Mouse (Mus musculus): ENCODE measurements around the gene N4bp2.
"Not testable (repeated sequence)": the region's sequence is repeated elsewhere in the genome, so short reads cannot be mapped to it uniquely, and the experiment has no call there.

The N4bp2 gene

DNA sequence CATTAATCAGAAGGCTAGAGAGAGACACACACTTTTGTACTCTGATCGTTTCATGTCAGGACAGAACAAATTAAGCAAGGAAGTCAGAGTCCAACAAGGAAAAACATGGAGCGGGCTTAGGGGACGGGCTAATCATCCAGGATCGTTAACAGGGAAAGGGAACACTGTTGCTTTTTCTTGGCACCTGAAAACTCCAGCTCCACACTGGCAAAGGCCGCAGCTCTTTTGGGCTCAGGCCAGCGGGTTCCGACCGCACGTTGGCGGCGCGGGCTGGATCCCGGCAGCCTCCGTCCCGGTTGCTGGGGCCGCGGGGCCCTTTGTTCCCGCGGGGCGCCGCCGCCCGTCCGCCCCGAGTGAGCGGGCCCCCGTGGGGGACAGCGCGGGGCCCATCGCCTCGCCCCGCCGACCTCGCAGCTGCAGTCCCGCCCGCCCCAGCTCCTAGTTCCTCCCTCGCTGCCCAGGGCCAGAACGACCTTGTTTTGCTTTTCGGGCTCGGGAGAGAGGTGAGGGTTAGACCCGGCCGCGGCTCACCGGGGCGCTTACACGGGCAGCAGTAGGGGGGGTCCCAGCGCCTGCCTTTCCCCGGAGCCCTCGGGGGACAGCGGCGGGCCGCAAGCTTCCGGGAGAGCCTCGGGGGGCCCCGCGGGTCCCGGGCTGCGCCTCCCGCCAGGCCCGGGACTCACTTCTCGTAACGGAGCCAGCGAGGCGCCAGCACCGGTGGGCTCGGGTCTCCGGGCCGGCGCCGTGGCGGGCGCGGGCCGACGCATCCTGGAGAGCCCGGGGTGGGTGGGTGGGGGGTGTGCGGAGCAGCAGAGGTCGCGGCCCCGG is at the start of gene N4bp2:
N4bp2 (plus strand) TSS at position 434 of the 828 bp plus-strand sequence.
- DNase-seq = peak; percentile 79

DNA sequence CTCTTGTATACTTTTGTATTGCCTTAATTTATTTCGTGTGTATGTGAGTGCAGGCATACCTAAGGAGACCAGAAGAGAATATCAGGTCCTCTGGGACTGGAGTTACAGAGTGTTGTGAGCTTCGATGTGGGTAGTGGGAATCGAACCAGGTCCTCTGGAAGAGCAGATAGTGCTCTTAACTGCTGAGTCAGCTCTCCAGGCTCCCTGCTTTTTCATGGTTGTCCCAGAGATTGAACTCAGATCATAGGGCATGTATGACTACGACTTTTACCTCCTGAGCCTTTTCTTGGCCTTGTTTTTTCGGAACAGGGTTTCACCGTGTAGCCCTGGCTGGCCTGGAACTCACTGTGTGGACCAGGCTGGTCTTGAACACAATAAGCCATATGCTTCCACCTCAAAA is 48.2 kb upstream of the N4bp2 start:
- DNase-seq = no peak

DNA sequence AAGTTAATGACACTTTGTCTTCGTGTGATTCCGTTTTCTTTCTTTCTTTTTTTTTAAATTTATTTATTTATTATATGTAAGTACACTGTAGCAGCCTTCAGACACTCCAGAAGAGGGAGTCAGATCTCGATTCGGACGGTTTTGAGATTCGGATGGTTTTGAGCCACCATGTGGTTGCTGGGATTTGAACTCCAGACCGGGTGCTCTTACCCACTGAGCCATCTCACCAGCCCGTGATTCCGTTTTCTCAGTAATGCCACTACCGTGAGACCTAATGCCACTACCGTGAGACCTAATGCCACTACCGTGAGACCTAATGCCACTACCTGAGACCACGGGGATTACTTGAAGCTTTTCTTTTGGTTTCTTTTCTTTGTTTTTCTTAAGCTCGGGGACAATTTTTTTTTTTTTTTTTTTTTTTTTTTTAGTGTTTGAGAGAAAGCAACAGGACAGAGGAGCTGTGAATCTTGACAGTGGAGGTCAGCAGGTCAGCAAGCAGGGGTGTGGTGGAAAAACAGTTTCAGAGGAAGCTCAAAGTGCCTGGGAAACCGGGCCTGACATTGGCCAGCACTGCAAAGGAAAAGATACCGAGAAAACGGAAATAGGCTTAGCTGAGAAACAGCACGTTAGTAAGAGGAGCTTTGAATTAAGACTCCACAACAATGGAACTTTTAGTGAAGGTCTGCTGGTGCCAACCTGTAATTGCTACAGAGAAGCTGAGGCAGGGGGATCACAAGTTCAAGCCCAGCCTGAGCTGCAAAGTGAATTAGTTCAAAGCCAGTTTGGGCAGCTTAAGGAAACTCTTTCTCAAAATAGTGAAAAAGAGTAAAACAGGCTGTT is 46.0 kb upstream of the N4bp2 start:
- no peak for DNase-seq

DNA sequence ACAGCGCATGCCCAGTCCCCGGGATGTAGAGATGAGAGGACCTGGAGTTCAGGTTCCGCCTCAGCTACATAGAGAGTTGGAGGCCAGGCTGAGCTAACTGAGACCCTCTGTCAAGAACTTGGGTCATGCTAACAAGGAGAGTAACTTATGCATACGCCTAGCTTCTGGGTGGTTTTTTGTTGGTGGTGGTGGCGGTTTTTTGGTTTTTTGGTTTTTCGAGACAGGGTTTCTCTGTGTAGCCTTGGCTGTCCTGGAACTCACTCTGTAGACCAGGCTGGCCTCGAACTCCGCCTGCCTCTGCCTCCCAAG is 45.5 kb upstream of the N4bp2 start:
- not testable (repeated sequence) for DNase-seq

DNA sequence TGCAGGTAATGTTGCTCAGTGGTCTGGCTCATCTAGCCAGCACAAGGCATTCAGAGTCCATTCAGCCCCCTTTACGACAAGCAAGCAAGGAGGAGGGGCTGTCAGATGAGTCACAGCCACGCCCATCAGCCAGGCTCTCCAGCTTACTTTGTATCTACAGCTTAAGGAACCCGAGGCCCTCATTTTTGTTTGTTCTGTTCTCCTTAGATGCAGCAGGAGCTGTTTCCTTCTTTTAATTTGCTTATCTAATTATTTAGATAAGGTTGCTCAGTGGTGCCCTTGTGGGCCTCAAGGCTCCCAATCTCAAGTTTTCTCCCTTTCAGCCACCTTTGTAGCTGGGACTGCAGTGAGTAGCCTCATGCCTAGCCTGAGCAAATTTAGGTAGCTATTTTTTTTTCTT is 45.0 kb upstream of the N4bp2 start:
- DNase-seq = no peak

DNA sequence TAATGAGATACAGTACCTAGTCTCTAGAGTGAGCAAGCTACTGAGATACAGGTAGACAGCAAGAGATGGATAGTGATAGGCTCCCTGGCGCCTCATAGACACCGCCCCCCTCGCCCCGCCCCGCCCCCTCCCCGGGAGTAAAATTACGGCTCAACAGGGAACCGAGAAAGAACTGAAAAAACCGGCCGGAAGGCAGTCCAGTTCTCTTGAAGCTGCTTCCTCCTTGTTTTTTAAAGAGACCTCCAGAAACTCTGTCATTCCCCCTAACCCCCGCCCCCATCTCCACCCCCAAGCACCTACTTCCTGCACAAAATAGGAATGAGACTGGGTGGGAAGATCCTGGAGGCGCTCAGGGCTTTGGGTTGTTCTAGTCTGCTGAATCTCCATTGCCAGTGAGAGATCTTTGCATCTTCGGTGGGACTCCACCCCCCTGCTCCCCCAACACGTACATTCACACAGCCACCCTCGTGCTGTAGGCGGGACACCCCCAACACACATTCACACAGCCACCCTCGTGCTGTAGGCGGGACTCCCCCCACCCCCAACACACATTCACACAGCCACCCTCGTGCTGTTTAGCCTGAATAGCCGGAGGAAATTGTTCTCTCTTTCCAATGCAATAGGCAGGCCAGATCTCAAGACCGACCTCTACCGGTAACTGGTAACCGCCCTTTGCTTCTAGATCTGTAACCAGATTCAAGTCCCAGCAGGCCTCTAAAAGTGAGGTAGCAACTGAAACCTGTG is 38.8 kb upstream of the N4bp2 start:
- peak; percentile 69 for DNase-seq

DNA sequence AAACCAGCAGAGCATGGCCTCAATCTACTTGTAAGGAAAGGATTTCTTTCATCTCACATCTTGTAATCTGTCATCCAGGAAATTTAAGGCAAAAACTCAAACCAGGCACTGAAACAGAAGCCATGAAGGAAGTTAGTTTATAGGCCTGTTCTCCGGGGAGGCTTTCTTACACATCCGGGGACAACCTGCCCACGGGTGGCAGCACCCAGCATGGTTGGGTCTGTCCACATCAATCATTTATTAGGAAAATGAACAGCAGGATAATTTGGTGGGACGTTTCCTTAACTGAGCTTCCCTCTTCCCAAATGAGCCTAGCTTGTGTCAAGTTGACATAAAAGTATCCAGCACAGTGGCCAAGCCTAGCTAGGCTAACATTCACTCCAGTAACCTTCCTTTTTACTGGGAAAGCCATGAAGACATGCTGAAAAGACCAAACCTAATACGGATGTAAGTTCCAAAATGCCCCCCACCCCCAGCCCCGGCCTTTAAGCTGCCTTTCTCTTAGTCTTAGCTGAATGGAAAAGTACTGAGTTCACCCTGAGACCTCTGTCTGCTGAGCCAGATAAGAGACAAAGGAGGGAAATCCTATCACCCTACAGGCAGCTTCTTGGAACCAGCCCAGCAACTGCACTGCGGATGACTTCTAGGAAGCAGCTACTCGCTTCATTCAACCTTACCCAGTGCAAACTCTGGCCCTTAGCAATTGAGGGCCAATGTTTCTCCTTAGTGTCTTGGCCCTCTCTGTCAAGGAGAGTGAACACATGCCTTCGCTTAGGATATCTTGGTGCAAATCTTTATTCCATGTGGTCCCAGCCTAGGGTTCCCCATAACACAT is 31.9 kb upstream of the N4bp2 start:
- no peak for DNase-seq

DNA sequence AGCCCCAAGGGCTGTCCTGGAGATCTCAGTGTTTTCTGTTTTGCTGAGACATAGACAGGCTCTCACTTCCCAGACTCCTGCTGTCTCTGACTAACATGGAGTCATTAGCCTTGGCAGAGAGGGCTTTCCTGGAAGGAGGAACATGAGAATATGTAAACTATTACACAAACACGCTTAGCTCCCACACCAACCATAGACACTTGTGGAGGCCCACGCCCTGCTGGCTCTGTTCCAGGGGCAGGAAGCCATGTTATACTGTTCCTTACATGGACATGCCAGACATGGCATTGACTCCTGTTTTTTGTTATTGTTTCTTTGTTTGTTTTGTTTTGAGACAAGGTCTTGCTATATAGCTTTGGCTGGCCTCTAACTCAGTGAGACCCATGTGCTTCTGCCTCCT is 27.7 kb upstream of the N4bp2 start:
- no peak for DNase-seq

DNA sequence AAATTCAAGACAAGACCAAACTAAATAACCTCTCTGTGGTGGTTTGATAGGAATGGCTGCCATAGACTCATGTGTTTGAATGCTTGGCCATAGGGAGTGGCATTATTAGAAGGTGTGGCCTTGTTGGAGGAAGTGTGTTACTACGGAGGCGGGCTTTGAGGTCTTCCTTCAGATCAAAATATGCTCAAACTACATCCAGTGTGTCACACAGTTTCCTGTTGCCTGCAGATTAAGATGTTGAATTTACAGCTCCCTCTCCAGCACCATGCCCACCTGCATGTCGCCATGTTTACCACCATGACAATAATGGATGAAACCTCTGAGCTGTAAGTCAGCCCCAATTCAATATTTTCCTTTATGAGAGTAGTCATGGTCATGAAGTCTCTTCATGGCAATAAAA is 24.0 kb upstream of the N4bp2 start:
- no peak for DNase-seq

DNA sequence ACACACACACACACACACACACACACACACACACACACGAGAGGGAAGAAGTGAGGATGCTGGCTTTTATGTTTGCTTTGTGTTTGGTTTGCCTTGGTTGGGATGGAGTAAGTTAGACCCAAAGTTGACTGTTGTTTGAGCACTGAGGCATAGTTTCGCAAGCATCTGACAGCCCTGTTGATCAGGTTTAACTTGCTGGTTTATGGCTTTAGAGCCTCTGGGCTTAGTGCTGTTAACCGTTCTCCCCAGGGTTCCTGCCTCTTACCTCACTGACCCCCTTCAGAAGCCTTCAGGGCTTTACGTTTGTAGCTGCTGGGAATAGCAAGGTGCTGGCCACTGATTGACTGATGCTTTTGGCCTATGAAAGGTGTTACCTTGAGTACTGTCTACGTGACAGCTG is 16.4 kb upstream of the N4bp2 start:
- DNase-seq = no peak

DNA sequence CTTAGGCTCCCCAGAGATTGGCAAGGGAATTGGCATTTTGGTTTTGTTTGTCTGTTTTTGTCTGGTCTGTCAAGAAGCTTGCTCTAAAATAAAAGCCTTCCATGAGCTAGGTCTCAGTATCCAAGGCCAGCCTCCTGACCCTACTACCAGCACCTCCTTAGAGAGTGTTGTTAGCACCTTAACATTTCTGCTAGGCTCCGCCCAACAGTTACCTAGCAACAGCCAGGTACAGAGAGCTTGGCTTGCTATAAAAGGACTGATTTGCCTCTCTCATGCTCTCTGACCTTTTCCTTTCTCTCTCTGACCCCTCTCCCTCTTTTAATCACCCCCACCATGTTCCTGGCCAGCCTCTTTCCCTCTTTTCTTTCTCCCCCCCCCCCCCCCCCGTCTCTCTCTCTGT is 14.9 kb upstream of the N4bp2 start:
- no peak for DNase-seq

DNA sequence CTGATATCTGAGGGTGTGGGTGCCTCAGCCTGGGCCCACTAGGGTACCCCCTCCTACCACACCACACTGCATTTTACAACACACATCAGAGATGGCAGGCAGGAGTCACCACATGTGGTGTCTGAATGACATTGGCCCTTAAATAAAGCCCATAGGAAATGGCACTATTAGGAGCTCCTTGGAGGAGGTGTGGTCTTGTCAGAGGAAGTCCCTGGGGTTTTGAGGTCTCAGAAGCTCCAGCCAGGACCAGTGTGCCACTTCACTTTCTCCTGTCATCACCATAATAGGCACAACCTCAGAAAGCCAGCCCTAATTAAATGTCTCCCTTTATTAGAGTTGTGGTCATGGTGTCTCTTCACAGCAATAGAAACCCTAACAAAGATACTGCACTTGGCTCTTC is 14.4 kb upstream of the N4bp2 start:
- no peak for DNase-seq

DNA sequence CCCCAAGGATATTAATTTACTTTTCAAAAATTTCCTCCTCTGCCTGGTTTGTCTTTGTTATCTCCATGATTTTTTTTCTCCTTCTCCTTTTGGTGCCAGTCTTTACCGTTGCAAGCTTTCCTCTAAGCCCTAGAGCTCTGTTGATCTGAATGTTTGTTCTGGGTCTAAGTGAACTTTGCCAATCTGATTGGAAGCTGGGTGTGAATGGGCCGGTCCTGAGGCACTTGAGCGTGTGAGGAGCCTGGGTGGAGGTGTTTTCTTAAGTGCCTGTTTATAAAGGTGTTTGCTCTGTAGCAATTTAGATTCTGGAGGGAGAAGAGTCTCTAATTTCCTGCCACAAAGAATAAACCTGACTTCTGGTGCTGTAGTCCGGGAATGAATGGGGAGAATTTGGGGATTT is 11.3 kb upstream of the N4bp2 start:
- no peak for DNase-seq

DNA sequence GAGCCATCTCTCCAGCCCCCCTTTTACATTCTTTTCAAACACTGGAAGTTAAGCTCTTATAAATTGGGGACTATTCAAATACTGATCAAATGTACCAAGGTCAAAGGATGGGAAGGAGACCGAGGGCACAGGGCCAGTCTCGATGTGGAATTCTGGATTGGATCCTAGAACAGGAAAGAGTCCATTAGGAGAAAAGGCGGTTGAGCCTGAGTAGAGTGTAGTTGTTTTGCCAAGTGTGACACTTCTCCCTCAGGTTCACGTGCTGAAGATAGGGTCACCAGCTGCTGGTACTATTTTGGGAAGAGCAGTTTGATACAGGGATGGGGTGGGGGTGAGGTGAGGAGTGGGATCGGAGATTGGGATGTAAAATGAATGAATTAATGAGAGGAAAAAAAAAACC is 7.5 kb upstream of the N4bp2 start:
- no peak for DNase-seq

DNA sequence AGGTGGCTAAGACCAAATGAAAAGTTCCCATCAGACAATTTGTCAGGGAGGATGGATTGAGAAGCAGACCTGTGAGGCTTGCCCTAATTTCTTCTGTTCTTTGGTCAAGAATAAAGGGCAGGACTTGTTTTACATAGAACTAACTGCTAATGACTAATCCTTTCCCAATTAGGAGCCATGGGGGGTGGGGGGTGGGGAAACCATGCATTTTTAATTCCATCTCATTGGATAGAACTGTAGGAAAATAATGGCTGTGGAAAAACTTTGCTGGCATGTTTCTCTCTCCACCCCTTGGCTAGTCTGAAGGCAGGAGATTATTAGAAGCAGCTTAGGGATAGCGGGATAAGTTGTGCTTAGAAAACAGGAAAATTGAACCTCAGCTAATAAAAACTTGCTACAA is 6.2 kb upstream of the N4bp2 start:
- no peak for DNase-seq

DNA sequence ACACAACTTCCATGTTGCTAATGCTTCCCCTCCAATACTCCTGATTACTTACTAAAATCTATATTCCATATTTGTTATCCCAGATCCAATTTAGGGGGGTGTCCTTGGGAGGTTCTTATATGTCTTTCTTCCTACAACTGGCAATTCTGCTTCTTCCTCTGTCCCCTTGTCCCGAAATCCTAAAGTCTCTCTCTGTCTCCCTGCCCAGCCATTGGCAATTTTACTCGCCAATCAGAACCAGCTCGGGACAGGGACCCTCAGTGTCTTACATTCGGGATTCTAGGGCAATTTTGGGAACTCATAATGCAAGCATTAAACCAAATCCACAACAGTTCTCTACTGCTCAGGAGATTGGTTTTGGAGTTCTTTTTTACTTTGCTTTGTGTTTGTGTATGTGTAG is 3.3 kb upstream of the N4bp2 start:
- DNase-seq = no peak

DNA sequence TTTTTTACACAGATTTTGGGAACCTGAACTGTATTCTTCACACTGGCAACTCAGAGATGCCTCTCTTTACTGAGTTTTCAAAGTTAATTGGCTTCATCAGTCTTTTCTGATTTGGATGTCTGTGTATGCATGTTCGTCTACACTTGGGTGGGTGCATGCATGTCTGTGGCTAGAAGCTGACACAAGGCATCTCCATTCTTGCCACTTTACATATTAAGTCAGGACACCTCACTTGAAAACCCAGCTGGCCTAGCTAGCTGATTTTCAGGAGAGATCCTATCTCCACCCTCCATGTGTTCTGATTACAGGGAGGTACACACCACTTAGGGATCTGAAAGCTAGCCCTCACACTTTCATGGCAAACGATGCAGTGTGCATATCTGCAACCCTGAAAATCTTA is 2.7 kb upstream of the N4bp2 start:
- DNase-seq = no peak

DNA sequence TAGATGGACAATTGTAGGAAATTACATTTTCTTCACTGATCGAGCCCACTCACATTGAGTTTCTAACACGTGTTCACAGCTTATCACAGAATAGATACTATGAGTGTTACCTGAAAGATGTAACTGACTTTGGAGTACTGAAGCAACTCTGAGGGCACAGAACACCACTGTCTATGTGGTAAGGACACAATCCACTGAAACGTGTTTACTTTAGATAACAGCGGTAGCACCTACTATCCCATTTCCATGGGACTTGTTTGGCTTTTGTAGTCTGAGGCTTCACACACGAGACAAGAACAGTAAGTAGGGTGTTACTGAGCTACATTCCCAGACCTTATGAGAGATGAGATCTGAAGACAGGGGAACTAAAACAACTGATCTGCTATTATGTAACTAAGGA is 2.3 kb upstream of the N4bp2 start:
- no peak for DNase-seq

DNA sequence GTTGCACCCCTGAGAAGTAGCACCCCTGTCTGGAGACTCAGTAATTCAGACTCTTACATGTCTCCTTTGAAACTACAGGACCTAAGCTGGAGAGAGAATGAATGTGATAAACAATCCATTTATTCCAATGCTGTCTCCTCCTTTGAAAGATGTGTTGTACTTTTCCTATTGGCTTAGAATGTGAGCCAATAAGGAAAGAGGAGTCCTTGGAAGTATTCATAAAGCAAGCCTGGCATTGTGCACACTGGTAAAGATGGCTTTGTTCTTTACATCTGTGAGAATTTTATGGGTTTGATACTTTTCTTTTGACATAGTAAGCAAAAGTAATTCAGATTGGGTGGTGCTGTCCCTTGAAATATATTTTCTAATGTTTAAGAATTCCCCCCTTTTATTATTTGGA is 1.4 kb upstream of the N4bp2 start:
- no peak for DNase-seq

DNA sequence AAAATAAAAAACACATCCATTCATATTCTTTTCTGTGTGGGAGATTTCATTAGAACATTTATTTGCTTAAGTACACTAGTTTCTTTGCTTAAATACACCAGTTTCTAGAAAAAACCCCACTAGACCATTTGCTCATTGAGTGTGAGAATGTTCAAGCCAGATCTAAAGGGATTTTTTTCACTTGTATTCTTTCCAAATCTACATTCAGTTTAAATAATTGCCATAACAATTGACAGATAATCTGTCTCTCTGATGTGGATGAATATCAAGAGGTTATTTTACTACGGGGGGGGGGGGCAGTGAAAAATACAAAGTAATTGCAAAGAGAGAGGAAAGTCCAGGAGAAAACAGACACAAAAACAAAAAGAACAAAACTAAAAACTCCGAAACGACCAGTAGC is 635 bp upstream of the N4bp2 start:
- no peak for DNase-seq

DNA sequence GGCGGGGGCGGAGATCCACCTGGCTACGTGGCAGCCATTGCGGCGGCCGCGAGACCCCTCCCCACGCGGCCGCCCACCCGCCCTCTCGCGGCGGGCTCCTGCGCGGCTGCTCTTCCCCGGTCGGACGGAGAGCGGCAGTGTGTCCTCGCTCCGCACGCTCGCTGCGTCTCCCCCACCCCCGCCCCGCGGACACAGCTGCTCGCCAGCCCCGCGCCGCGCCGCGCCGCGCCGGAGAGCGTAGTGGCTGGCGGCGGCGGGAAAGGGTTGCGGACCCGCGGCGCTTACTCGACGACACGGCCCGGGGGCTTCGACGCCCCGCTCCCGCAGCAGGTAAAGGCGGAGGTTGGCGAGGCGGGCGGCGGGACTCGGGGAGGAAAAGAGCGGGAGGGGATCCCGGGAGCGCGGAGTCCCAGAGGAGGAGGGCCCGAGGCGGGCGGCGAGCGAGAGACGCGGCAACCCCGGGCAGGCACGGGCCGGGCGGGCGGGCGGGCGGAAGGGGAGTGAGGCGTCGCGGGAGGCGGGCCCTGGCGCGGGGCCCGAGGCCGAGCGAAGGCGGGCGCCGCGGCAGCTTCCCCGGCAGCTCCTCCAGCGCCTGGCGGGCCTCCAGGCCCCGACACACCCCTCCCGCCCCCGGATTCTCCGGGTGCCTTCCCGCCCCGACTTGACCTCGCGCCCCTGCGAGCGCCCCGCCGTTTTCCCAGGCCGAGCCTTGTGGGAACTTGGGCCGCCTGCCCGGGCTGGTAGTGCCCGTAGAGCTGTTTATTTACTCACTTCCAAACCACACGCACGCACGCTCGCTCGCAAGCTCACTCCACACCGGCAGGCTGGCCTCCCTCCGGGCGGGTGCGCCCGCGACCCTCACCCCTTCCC is 830 bp downstream of the N4bp2 start:
- peak; percentile 86 for DNase-seq
